Mouse (Mus musculus) ES-E14 (cell line): ENCODE data around the gene Zfp628. TPM values are rescaled to one million over a fixed set of nuclear protein-coding genes. Genes with fewer than 3 reads are reported as not detected.

Experiments
- DNase-seq: peaks from one replicate; pipeline ENCODE4 v3.0.0-alpha.2; 2013; ENCODE audit warnings: low read depth, low spot score
- H3K27ac ChIP-seq: 2 replicates; pipeline ENCODE4 v1.5.1; 2012; ENCODE audit warnings: low read depth, mild to moderate bottlenecking, low read length, moderate library complexity, mixed read lengths; ENCODE audit not compliant: poor library complexity, insufficient read depth, severe bottlenecking
- H3K36me3 ChIP-seq: 2 replicates; pipeline ENCODE4 v1.6.1; 2012; ENCODE audit warnings: mild to moderate bottlenecking, low read length, moderate library complexity, mixed read lengths; ENCODE audit not compliant: control insufficient read depth, poor library complexity, insufficient read depth, severe bottlenecking
- H3K4me1 ChIP-seq, 2 experiments: fragments of 150-350 bp in 1 of 2; sonication (generic) in 1 of 2; 2 replicates each; pipeline ENCODE4 v1.6.1; 2012; ENCODE audit warnings: low read length in 2 of 2, mild to moderate bottlenecking in 1 of 2, mixed read lengths in 1 of 2; ENCODE audit not compliant: control insufficient read depth in 2 of 2, insufficient read depth in 2 of 2, poor library complexity in 1 of 2
- H3K4me3 ChIP-seq, 2 experiments: fragments of 150-350 bp in 1 of 2; sonication (generic) in 1 of 2; 2 replicates each; pipeline ENCODE4 v1.5.1; 2012; ENCODE audit warnings: low read length in 2 of 2, low read depth in 1 of 2, mild to moderate bottlenecking in 1 of 2, mixed read lengths in 1 of 2; ENCODE audit not compliant: insufficient read depth in 1 of 2, poor library complexity in 1 of 2, severe bottlenecking in 1 of 2
- H3K9ac ChIP-seq: 2 replicates; pipeline ENCODE4 v1.6.1; 2012; ENCODE audit warnings: low read depth, mild to moderate bottlenecking, low read length, mixed read lengths; ENCODE audit not compliant: poor library complexity, insufficient read depth, severe bottlenecking
- H3K9me3 ChIP-seq: fragments of 150-350 bp; sonication (generic); 2 replicates; pipeline ENCODE4 v1.6.1; 2012; ENCODE audit warnings: low read depth, mild to moderate bottlenecking, low read length; ENCODE audit not compliant: control insufficient read depth, insufficient read depth
- CHD2 ChIP-seq: IDR thresholded peaks from 2 replicates; pipeline ENCODE4 v1.6.1; 2014; ENCODE audit warnings: mild to moderate bottlenecking, low read depth, low read length, inconsistent platforms
- HCFC1 ChIP-seq: IDR thresholded peaks from 2 replicates; pipeline ENCODE4 v1.6.1; 2012; ENCODE audit warnings: low read length, inconsistent platforms, borderline replicate concordance; ENCODE audit not compliant: insufficient read depth
- MAFK ChIP-seq: IDR thresholded peaks from 2 replicates; pipeline ENCODE4 v1.6.1; 2014; ENCODE audit warnings: mild to moderate bottlenecking, low read depth, low read length, inconsistent platforms; ENCODE audit not compliant: insufficient read depth
- ZC3H11A ChIP-seq: IDR thresholded peaks from 2 replicates; pipeline ENCODE4 v1.6.1; 2012; ENCODE audit warnings: low read depth, mild to moderate bottlenecking, inconsistent platforms, low read length, borderline replicate concordance
- ZNF384 ChIP-seq: IDR thresholded peaks from 2 replicates; pipeline ENCODE4 v1.6.1; 2012; ENCODE audit warnings: low read depth, low read length, inconsistent platforms
- in situ Hi-C, 2 experiments: fragments of 600-800 bp; cut with MboI; formaldehyde crosslinking; loops; one replicate each; pipeline ENCODE4 v1.15.1; 2025; ENCODE audit warnings: low sequenced_read_pairs in 2 of 2, inconsistent platforms in 1 of 2; ENCODE audit not compliant: unreplicated experiment in 2 of 2
- total RNA-seq: library from RNA; depleted of rRNA; stranded (reverse); fragments of 300-350 nt; gene quantifications from 2 replicates; pipeline ENCODE4 v1.2.3, GENCODE M21; 2012

The Zfp628 gene
- total RNA-seq, 1 experiment = 4.0 TPM

GRCm38 (mm10) chr7:4901171-4901570 lies 13.8 kb upstream of the Zfp628 start:
- DNase-seq = peak; percentile 88
- Histone ChIP-seq H3K27ac (peak overlapping the region; percentile 80), H3K9ac (no peak overlapping the region), H3K9me3 (no peaks in the 10 kb centered on the region), H3K4me1 (peaks cover 6 to 20% of the 10 kb centered on the region in 2 experiments; a peak in 3 of 4 replicates), H3K4me3 (no peak overlapping the region), H3K36me3 (0 out of 2 replicates have a peak, but pooled peaks cover 5% of the 10 kb centered on the region)
- in situ Hi-C loops = no loop called here
- TF ChIP-seq MAFK (no peak), ZC3H11A (peak; percentile 92), HCFC1 (0 out of 2 replicates have a peak, but pooled peaks have one; percentile 48)

GRCm38 (mm10) chr7:4902404-4902803 lies 12.6 kb upstream of the Zfp628 start:
- H3K4me1 ChIP-seq = peaks cover 6 to 23% of the 10 kb centered on the region in 2 experiments; a peak in 3 of 4 replicates
- no peak overlapping the region for H3K4me3 ChIP-seq
- H3K36me3 ChIP-seq = 0 out of 2 replicates have a peak, but pooled peaks cover 5% of the 10 kb centered on the region
- H3K9ac ChIP-seq = no peak overlapping the region; the same call in 1 of the 2 replicates
- H3K9me3 ChIP-seq = no peaks in the 10 kb centered on the region
- in situ Hi-C loops = no loop called here
- peak; percentile 54 for DNase-seq
- TF ChIP-seq ZC3H11A (no peak), MAFK (no peak), CHD2 (no peak), ZNF384 (no peak), HCFC1 (no peak)
- peak overlapping the region; percentile 44; the same call in 1 of the 2 replicates for H3K27ac ChIP-seq

DNA sequence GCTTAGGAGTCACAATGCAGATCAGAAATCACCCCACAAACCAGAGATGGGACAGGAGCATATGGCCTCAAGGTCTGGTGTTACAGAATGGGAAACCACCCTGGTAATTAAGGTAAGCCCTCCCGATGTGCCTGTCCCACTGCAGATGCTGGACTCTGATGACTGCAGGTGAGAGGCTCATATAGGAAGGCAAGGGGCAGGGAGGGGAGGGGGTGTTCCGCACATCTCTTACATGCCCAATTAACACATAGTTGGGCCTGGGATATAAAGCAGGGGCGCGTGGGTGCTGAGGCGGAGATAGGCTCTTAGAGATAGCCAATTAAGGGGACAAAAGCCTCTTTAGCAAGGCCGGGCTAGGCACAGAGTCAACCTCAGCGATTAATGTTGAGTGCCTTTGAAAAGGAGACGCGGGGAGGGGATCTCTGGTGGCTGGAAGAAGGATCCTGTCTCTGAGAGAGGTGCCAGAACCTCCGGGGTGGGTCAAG lies 8.5 kb upstream of the Zfp628 start, which contains the start of gene Gm36210:
Gm36210 (minus strand) TSS at position 51 of the 485 bp plus-strand sequence.
- TF ChIP-seq CHD2 = no peak
- TF ChIP-seq ZC3H11A = no peak
- TF ChIP-seq ZNF384 = no peak
- no peak within 1 kb of the TSS; the same call in 1 of the 2 replicates for H3K27ac ChIP-seq

DNA sequence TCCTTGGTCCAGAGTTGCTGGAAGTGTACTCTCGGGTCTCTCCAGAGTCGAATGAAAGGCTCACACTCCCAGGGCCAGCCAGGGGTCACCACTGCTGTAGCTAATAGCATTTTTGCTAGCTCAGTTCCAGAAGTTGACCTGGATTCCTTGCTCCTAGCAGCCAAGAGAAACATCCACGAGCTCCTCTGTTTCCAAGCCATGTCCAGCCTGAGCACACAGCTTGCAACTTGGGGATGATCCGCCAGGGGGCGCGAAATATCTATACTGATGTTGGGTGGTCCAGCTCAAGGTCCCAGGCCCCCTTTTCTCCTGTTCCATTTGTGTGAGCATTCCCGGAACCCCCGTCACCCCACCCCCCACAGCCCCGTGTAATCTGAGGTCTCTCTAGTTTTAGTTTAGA lies 3.5 kb upstream of the Zfp628 start:
- Histone ChIP-seq H3K27ac (peak overlapping the region; percentile 82; the same call in 1 of the 2 replicates), H3K4me3 (peak overlapping the region; percentile 82 to 90), H3K9ac (peak overlapping the region; percentile 88), H3K36me3 (peaks cover 23% of the 10 kb centered on the region), H3K9me3 (no peaks in the 10 kb centered on the region), H3K4me1 (peaks cover 0 to 19% of the 10 kb centered on the region in 2 experiments; a peak in 3 of 4 replicates)
- DNase-seq = peak; percentile 81
- TF ChIP-seq ZC3H11A (no peak), HCFC1 (no peak), ZNF384 (no peak), CHD2 (no peak), MAFK (no peak)
- in situ Hi-C loops = loop anchor here in 1 of 2 experiments (10.0 kb wide), 1 partner anchor 367 kb away; the partner anchor contains the start of gene Syt5

More for the DNA sequence above, 8.5 kb upstream of the Zfp628 start, which contains the start of gene Gm36210:
- Histone ChIP-seq H3K4me1 (peaks cover 0 to 22% of the 10 kb centered on the region in 2 experiments; a peak in 3 of 4 replicates), H3K36me3 (peaks cover 28% of the 10 kb centered on the region), H3K9me3 (no peaks in the 10 kb centered on the region), H3K9ac (peak within 1 kb of the TSS; percentile 17; the same call in 1 of the 2 replicates), H3K4me3 (no peak within 1 kb of the TSS)
- DNase-seq = no peak
- in situ Hi-C loops = no loop called here
